Mouse (Mus musculus): ENCODE measurements at regions not wholly inside any gene's neighbourhood (a gene's known extent, or its start where the extent isn't known, plus 50 kb on each side); places are given as distances from the start of the nearest gene placed in this dataset.
"Not testable (repeated sequence)": the region's sequence is repeated elsewhere in the genome, so short reads cannot be mapped to it uniquely, and the experiment has no call there.

GRCm38 (mm10) chr4:29282169-29282568, 469.2 kb downstream of the Epha7 start:
- no peak for DNase-seq (ENCODE audit: low spot score in 2 of 2)

DNA sequence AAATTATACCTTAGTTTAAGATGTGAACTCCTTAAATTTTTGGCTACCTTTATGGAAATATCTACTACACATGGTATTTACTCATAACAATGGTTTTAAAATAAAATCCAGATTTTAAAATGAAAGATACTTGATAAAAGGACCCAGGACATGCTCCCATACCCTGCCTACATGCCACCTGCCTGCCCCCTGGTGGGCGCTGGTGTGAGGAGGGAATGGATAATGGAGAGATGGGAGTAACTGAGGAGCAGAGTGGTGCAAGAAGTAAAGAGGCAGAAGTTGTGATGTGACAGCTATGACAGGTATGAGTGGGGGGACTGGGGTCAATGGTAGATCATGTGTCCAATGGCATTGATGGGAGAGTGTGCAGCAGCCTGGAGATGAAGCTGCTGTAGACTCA, 488.4 kb downstream of the Epha7 start:
- DNase-seq (ENCODE audit: low spot score in 2 of 2), result peak in 1 of 2 experiments; percentile 25

GRCm38 (mm10) chr4:29303951-29304350, 491.0 kb downstream of the Epha7 start:
- DNase-seq (ENCODE audit: low spot score in 2 of 2), result no peak

GRCm38 (mm10) chr4:29307245-29307644, 494.3 kb downstream of the Epha7 start:
- DNase-seq (ENCODE audit: low spot score in 2 of 2), result no peak

DNA sequence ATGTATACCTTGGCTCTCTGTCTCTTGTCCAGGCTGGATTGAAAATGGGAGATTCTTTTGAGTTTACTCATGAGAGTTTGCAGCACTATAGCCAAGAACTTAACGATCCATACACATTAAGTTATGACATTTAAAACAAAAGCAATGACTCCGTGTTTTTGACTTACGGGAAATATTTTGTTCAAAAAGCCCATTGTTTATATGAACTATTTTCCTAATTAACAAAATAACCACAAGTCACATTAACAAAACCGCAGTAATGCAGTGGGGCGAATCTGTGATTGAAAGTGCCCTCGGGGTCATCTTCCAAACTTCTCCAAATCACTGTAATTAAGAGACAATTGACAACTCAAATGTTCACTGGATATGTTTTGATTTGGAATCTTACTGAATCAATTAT, 511.0 kb downstream of the Epha7 start:
- DNase-seq (ENCODE audit: low spot score in 2 of 2), result no peak

GRCm38 (mm10) chr4:29329145-29329544, 516.2 kb downstream of the Epha7 start:
- DNase-seq (ENCODE audit: low spot score in 2 of 2), result no peak

GRCm38 (mm10) chr4:29331747-29332146, 518.8 kb downstream of the Epha7 start:
- DNase-seq (ENCODE audit: low spot score in 2 of 2), result no peak

DNA sequence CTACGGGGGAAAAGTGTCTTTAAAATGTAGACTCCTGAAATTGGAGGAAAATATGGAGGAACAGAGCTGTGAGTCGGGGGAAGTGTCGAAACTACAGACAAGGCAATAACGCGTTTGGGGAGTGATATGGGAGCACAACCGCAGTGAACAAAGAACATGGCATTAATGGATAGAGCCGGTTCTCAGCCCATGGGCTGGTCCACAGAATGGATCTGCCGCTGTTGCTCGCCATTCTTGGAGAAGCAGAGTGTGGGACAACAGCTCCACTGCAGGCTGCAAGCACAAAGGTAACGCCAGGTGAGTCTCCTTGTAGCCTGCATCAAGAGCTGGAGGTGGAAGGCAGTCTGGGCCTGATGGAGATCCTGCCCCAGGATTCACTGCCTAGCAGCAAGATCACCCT, 524.3 kb downstream of the Epha7 start:
- no peak for DNase-seq (ENCODE audit: low spot score in 2 of 2)

- DNase-seq (ENCODE audit: low spot score in 2 of 2), result no peak
Measured at GRCm38 (mm10) chr4:29362191-29362590, 549.3 kb downstream of the Epha7 start.

DNA sequence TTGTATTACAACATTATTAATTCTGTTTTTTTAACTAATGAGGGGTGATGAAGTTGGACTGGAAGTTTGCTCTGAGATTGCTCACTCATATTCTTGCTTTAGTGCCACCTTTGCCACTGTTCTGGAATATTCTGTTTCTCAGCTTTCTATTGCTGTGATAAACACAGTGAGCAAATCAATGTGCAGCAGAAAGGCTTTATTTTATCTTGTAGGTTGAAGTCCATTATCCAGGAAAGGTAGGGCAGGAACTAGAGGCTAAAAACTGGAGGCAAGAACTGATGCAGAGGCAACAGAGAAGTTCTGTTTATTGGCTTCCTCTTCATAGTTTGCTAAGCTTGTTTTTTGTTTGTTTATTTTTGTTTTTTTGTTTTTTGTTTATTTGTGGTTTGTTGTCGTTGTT, 576.4 kb downstream of the Epha7 start:
- DNase-seq (ENCODE audit: low spot score in 2 of 2), result no peak

- DNase-seq (ENCODE audit: low spot score in 2 of 2), result no peak
Measured at GRCm38 (mm10) chr4:29390333-29390732, 577.4 kb downstream of the Epha7 start.

- peak in 1 of 2 experiments; percentile 21 for DNase-seq (ENCODE audit: low spot score in 2 of 2)
Measured at GRCm38 (mm10) chr4:29402143-29402542, 589.2 kb downstream of the Epha7 start.

GRCm38 (mm10) chr4:29414616-29415015, 601.7 kb downstream of the Epha7 start:
- DNase-seq (ENCODE audit: low spot score in 2 of 2), result no peak

DNA sequence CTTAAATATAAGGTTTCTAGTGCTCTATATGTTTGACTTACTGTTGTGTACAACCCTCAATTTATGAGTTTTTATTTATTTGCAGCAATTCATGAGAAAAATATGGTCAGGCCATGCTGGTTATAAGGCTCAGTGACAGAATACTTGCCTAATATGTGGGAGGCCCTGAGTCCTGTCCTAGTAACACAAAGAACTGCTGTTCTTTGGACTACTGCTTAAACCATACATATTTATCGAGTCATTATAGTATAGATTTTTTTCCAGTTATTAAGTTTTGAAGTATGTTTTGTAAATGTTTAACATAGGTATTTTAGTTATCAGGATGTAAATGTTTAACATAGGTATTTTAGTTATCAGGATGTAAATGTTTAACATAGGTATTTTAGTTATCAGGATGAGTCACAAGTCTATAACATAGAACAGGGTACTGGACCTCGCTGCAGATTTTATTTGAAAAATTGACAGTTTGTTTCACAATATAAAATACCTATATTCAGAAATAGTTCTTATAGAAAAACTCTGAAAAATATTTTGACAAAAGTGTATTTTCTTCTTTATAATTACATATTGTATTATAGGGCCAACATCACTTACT, 607.4 kb downstream of the Epha7 start:
- no peak for DNase-seq (ENCODE audit: low spot score in 2 of 2)

DNA sequence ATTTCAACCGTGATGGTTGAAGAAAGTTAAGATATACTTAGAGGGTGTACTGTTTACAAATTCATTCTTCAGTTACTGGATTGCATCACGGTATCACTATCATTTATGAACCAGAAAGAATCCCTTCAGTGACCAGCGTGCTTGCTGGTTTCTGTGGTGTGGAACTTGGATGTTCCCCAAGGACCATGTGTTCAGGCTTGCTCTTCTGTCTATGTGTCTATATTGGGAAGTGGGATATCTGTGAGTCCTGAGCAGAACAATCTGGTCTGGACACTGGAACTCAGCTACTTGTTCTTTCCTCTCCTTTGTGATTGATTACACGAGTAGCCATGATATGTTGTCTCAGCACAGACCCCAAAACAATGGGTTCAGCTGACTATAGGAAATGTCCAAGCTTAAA, 618.6 kb downstream of the Epha7 start:
- not testable (repeated sequence) for DNase-seq (ENCODE audit: low spot score in 2 of 2)

- DNase-seq (ENCODE audit: low spot score in 2 of 2), result no peak
Measured at GRCm38 (mm10) chr4:29463329-29463728, 650.4 kb downstream of the Epha7 start.

GRCm38 (mm10) chr4:29466315-29466714, 653.4 kb downstream of the Epha7 start:
- no peak for DNase-seq (ENCODE audit: low spot score in 2 of 2)

DNA sequence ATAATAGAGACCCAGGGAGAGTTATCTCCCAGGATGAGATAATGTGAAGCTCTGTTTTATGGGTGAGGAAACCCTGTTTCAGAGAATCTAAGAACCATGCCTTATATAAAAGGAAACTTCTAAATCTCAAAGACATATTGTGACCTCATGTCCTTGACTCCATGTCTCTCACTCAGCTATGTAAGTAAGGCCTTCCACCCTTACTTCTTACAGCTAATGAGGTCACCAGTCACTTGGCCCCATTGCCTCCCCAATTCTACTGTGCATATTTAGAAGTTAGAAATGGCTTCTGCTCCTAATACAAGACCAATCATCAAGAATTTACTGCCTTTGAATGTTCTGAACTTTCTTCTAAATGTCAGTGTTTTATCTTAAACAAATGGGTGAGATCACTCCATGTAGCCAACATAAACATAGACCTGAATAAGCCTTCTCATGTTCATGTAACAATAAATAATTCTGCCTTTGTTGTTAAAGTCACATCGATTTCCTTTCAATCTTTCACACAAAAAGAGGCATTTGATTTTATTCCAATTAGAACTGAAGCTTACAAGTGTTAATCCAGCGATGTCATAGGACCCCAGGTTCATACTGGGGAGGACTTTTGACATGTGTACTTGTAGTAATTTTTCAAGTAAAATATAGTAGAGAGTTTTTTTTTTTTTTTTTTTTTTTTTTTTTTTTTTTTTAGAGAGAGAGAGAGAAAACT, 667.6 kb downstream of the Epha7 start:
- no peak for DNase-seq (ENCODE audit: low spot score in 2 of 2)

GRCm38 (mm10) chr4:29481093-29481715, 668.3 kb downstream of the Epha7 start:
- DNase-seq (ENCODE audit: low spot score in 2 of 2), result no peak

DNA sequence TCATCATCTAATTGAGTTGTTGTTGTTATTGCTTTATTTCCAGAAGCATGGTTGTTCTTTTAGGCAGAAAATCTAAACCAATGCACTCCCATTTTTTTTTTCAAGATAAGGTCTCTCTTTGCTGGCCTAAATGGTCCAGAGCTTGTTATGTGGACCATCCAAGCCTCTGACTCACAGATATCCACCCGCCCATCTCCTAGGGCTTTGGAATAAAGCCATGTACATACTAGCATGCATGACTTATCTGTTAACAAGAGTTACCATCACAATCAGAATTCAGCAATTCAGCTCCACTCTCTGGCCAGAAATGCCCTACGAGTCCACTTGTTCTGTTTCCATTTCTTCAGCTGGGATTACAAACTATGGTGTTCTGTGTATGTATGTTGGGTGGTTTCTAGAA, 669.5 kb downstream of the Epha7 start:
- no peak for DNase-seq (ENCODE audit: low spot score in 2 of 2)

DNA sequence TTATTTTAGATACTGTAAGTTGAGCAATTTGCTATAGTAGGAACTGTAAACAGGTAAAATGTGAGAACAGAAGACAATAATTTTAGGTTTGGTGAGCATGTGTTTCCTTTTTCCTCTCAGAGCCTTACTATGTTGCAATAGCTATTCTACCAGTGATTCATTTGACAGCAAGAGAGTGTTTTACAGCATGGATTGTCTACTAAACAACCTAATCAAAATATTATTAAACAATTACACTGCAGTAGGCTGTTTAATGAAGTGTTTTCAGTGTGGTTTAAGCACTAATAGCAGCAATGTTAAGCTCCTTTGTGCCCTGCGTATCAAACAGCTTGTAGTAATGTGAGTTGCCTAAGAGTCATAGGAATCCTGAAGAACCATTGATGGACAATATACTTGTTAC, 687.9 kb downstream of the Epha7 start:
- no peak for DNase-seq (ENCODE audit: low spot score in 2 of 2)

DNA sequence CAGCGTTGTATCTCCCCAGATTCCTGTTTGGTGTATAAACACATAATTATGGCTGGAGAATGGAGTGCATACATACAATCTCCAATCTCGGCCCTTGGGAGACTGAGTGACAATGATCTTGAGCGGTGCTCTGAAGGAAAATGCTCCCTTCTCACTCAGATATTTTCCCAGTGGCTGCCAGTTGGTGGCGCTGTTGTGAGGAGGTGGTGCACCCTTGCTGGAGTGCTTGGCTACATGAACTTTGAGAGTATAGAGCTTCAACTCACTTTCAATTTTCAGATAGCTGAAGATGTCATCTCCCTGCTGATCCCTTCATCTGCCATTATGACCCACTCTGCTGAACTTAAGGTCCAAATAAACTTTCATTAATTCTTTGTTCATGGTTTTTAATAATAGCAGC, 712.1 kb downstream of the Epha7 start:
- DNase-seq (ENCODE audit: low spot score in 2 of 2), result no peak
